Mouse (Mus musculus): ENCODE measurements around the gene Irf1.

Gene Irf1

DNA sequence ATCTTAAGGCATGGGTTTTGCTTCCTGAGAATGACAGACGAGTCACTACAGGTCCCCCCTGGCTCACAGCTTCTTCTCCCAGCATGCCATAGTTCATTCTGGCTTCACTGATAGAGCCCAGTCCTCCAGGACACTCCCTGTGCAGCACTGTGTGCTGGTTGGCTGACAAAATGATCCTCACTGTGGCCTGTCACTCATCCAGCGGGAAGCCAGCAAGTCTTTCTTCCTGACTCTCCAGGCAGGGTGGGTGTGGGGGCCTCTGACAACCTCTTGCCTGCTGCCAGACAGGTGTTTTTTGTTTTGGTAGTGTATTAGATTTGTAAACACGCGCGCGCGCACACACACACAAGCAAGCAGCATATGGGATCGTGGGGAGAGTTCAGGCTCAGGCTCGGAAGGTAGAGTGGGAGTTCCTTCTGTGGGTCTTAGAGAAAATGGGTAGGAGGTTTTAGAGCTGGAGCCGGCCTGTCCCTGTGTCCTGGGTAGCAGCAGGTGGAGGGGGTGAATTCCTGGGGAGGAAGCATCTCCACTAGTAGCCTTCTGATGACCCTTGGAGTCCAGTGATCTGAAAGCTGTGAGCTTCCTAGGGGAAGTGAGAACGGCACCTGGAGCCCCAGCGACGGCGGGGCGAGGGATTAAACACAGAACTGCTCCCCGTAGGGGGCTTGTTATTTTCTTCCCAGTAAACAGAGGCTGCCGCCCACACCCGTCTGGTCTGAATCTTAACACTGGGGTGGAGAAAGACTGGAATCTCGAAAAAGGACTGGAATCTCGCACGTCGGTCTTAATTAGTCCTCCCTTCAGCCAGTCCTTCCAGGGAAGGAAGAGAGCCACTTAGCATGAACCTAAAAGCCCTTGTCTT, 10.0 kb upstream of the Irf1 start:
- DNase-seq (ENCODE audit: extremely low spot score, low read depth, low spot score) = no peak

DNA sequence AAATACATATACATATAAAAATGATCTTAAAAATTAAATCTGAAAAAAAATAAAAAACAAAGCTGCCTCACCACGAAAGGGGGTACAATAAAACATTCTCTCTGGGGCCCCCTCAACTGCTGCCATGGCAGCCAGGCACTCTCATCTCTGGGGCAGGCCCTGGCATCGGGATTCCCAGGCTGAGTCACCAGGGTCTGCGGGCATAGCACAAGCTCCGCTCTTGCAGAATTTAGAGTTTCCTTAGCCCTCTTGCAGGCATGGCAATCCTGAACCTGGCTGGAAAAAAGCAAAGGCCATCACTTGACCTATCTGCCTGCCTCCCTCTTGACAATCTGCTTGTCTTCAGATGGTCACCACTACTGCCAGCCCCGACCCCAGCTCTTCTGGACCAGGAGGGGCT, 8.5 kb upstream of the Irf1 start:
- no peak for DNase-seq (ENCODE audit: extremely low spot score, low read depth, low spot score)

DNA sequence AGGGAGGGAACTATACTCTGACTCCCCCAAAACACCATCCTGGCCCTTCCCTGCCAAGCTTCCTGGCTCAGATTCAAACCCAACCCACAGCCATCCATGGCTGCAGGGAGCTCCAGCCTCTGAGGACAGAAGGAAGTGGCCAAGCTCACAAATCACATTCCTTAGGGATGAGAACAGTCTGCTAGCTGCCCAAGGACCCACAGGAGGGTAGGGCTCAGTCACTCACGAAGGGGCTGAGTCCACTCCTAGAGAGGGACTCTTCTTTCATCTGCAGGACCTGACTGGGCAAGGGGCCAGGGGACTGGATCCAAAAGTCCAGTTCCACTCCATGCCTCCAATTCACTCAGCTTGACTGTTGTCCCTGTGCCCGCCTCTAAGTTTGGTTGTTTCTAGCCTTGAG, 8.0 kb upstream of the Irf1 start:
- DNase-seq (ENCODE audit: extremely low spot score, low read depth, low spot score) = no peak

DNA sequence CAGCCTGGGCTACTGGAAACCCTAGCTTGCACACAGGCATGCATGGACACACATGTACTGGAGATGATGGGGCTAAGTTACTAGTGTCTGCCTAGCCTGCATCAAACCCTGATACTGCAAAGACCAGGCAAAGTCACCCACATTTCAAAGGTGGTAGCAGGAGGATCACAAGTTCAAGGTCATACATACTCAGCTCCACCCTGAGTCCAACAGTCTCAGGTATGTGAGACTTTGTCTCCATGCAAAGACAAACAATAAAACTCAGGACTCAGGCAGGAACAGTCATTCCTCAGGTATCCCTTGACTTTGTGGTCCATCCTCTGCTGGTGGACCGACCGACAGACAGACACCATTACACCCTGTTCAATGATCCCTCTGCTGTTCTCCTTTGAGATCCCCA, 7.4 kb upstream of the Irf1 start:
- no peak for DNase-seq (ENCODE audit: extremely low spot score, low read depth, low spot score)

DNA sequence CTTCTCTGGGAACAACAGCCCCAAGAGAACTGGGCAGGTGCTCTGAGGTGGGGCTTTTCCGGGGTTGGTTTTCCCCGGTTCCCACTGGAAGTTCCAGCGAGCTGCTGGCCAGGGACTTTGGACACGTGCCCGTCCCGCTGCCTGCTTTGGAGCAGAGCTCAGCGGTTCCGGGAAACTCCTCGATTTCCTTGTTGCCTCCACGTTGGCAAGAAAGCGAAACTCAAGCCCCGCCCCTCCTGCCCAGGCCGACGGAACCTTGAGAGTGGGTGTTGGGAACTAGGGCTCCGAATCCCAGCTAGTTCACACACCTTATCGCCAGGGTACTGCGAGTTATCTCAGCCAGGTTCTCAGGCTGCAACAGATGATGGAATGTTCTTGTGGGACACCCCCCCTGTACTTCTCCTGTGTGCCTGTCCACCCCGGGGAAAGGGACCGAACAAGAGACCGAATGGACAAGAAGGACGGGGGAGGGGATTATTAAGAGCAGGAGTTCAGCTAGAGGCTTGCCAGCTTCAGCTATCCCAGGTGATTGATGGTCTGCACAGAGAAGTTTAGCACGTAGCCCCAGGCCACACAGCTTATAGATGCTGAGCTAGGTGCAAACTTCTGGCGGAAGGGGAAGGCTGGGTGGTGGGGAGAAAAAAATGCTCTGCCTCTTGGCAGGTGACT, 6.9 kb upstream of the Irf1 start:
- DNase-seq (ENCODE audit: extremely low spot score, low read depth, low spot score) = no peak

DNA sequence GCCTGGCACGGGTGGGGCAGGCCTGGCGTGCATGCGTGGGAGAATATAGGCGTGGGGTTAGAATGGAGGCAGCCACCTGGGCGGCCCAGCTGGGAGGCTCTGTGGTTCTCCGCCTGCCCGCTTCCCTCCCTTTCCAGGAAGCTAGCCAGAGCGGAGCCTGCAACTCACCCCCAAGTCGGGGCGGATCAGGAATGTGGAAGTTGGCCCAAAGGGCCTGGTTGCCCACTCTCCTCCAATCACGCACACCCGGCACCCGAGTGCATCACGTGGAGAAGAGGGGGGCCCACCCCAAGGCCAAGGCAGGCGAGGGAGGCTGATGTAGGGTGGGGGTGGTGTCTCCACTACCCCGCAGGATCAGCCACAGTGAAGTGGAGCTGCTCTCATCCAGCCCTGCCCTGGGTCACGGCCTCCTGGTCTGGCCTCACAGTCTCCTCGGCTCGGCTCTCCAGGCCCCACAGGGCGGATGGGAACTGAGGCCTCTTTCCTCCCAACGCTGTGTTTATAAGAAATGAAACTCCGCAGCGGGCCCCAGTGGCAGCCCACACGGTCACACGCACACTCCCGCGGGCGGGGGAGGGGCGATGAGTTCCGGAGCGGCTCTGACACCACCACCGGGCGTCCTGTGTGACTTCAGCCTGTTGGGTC, 6.2 kb upstream of the Irf1 start:
- no peak for DNase-seq (ENCODE audit: extremely low spot score, low read depth, low spot score)

DNA sequence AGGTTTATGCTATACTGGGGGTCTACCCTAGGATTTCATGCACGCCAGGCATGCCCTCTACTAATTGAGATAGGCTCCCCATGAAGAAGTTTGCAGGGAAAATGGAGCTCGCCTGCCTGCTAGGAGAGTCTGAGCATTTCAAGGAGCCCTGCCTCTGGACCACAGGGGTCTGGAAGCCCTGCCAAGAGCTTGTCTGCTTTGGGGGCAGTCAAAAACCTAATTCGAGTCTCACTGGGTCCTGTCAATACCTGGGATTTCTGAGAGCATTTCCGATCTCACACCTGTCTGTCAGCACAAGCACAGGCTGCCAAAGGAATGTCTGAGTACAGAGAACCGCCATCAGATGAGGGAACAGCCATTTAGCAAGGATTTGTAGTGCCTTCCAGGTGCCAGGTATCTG, 5.2 kb upstream of the Irf1 start:
- DNase-seq (ENCODE audit: extremely low spot score, low read depth, low spot score) = no peak

DNA sequence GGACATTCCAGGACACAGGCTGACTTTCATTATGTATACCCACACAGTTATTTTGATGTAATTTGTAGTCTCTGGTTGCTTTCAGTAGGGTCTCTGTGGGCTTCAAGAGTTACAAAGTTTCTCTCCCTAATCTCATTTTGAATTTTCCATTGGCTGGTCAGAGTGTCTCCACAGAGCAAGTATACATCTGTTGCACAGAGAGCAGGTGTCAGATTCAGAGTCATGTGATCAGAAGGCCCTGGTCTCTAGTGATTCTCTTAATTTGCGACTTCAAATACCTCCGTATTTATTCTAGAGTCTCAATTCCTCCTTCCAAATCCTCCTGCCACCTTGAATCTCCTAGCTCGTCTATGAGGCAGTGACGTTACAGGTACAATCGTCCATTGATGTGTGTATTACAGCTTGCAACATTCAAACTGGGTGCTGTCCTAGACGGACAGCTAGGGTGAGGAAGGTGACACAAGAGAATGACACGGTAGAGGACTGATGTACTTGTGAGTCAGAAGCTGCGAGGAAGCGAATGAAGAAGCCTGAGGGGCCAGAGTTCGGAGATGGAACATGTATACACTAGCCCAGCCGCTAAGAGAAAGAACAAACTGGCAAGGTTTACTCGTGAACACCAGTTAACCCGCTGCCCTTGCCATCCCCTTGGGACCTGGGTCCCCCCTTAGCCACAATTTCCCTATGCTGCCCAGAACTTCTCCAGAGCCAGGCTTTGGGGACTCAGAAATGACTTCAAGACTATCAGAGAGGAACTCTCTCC, 1.2 kb upstream of the Irf1 start:
- no peak for DNase-seq (ENCODE audit: extremely low spot score, low read depth, low spot score)

DNA sequence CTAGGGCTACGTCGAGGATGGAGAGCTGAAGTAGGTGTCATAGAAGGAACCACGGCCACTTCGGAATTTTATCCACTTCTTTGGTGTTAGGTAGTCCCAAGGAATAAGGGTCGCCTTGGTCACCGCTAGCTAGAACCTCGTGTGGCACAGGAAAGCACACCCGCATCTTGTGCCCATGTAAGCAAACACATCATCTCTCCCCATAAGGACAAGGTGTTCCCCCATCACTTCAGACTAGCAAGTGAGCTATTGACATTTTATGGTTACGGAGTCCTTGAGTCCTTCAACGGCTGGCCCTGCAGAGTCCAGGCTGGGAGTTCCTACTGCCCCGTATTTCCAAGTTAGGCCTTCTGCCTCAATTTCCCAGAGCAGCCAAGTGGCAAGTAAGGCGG, 633 bp upstream of the Irf1 start:
- DNase-seq (ENCODE audit: extremely low spot score, low read depth, low spot score) = no peak

DNA sequence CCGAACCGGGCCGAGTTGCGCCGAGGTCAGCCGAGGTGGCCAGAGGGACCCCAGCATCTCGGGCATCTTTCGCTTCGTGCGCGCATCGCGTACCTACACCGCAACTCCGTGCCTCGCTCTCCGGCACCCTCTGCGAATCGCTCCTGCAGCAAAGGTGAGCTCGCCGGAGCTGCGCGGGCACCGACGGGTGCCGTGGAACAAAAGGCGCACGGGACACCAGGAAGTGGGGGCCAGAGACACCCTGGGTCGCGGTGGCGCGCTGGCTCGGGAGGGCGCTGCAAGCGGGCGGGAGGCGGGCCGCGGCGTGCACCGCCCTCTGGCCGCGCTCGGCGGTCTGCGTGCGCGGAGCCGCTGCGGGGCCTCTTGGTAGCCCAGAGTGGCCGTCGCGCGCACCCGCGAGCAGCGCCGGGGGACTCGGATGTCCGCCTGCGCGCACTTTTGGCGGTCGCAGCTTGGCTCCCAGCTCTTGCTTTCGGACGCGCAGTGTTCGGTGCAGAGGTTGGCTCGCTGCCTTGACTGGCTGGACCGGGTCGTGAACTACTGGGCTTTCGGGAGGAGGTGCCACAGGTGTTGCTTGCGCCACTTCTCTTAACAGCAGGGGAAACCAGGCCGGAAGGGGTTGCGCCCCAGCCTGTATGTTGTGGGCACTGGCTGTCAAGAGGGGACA, 444 bp downstream of the Irf1 start:
- no peak for DNase-seq (ENCODE audit: extremely low spot score, low read depth, low spot score)

DNA sequence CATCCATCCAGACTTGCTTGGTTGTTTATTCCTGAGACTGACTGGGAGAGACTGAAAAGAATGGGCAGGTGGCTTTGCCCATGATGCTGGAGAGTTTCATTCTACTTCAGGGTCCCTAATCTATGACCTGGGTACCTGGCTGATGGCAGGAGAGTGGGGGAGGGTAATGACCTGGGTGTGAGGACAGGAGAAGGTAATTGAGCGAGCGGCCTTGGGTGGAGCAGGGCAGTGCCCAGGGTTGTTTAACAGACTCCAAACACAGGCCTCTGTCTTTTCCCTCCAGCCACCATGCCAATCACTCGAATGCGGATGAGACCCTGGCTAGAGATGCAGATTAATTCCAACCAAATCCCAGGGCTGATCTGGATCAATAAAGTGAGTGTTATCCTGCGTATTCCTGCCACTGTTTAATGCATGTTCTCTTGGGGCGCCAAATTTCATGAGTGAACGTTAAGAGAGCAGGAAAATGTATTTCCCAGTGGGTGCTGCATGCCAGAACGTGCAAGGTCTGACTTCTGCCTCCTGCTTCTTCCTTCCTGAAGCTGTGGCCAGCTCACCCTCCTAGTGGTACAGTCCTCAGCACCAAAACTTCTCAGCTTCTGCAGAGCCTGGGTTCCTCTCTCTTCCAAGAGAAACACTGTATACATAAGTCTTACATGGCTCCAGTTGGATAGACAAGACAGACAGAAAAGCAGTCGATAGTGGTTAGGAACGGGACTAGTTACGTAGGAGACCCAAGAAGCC, 1.4 kb downstream of the Irf1 start:
- no peak for DNase-seq (ENCODE audit: extremely low spot score, low read depth, low spot score)

DNA sequence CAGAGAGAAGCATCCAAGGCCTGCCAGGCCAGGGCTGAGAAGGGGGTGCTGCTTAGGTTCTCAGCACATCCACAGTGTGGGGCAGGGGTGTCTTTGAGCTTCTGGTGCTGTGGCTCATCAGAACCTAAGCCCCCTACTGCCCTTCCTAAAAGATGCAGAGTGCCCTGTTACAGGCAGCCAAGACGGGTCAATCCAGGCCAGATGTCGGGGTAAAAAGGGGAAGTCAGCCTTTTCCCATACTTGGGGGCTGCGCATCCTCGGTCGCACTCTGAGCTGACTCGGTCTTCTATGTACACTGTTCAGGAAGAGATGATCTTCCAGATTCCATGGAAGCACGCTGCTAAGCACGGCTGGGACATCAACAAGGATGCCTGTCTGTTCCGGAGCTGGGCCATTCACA, 2.7 kb downstream of the Irf1 start:
- DNase-seq (ENCODE audit: extremely low spot score, low read depth, low spot score) = no peak

DNA sequence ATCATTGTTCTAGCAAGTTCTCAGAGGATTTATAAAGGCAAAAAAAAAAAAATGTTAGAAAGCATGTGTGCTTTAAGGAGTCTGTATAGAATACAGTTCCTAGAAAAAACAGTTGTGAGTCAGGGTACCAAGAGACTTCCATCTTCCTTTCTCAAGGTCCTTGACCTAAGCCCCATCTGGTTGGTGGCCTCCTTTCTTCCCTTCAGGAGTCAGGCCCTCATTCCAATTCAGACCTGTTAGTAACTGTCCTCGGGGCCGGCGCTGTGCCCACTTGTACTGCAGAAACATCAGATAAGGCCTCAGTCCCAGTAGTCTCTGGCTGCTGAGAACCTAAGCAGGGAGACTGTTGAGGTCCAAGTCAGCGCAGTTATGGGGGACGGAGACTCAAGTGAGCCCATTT, 3.3 kb downstream of the Irf1 start, which contains the start of gene Gm17334:
Gene Gm17334, minus strand, starts transcription at position 101 of the 400 bp plus-strand sequence.
- no peak for DNase-seq (ENCODE audit: extremely low spot score, low read depth, low spot score)

DNA sequence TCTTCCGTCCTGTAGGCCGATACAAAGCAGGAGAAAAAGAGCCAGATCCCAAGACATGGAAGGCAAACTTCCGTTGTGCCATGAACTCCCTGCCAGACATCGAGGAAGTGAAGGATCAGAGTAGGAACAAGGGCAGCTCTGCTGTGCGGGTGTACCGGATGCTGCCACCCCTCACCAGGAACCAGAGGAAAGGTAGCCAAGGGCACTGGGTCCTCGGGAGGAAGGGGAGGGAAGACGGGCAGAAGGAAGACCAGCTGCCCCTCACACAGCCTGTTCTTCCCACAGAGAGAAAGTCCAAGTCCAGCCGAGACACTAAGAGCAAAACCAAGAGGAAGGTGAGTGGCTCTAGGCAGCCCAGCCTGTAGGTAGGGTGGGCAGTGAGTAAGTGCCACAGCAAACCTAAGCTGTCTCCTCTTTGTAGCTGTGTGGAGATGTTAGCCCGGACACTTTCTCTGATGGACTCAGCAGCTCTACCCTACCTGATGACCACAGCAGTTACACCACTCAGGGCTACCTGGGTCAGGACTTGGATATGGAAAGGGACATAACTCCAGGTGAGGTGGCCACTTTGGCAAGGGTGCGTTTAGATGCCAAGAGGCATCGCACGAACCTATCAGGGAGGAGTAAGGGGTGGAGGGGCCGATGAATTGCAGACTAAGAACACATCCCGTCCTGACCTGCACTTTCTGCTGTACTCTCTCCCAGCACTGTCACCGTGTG, 4.0 kb downstream of the Irf1 start:
- no peak for DNase-seq (ENCODE audit: extremely low spot score, low read depth, low spot score)

DNA sequence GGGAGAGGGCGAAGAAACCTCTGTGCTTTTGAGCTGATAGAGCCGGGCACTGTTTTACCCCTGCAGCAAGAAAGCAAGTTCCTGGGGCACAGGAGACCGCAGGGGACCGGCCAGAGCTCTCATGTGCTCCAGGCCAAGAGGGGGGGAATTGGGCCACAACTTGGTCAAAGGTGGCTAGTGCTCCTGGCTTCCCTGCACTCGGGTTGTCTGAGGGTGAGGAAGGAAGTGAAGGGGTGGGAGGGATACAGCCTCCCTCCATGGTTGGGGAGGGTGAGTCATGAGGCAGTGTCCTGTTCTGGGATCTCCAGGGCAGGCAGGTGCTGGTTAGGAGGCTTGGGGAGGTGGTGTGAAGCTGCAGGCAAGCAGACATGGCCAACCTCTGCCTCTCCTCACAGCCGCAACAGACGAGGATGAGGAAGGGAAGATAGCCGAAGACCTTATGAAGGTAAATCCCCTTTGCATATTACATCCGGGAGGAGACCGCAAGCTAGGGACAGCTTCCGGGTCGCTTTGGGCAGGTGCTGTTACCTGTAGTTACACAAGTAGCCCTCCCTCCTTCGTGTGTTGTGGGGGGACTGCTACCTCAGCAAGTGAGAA, 4.9 kb downstream of the Irf1 start:
- DNase-seq (ENCODE audit: extremely low spot score, low read depth, low spot score) = no peak

DNA sequence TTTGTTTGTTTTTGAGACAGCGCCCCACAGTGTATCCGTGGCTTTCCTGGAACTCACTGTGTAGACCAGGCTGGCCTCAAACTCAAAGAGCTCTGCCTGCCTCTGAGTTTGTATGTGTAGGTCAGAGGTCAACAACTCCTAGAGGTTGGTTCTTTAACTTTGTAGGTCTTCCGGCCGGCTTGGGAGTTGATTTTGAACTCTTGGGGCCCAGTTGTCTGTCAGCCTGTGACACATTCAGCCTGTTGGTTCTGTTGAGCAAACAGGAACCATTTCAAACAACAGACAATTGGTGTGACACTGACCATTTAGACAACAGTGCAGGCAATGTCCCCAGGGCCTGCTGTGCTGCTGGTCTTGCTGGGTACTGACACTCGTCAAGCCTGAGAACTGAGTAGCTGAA, 7.9 kb downstream of the Irf1 start:
- no peak for DNase-seq (ENCODE audit: extremely low spot score, low read depth, low spot score)

DNA sequence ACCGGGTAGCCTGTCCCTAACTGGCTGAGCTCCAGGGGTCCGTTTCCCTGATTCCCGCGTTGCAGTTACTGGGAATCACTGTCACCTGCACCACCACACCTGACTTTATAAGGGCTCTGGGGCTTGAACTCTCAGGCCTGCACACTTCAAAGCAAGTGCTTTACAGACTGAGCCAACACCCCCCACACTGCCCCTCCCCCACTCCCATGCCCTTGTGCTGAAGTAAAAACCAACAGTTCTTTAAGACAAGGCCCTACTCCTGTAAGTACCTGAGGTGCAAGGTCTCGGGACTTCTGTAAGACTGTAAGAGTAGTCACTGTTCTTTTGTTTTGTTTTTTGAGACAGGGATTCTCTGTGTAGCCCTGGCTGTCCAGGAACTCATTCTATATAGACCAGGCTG, 8.6 kb downstream of the Irf1 start:
- DNase-seq (ENCODE audit: extremely low spot score, low read depth, low spot score) = no peak

DNA sequence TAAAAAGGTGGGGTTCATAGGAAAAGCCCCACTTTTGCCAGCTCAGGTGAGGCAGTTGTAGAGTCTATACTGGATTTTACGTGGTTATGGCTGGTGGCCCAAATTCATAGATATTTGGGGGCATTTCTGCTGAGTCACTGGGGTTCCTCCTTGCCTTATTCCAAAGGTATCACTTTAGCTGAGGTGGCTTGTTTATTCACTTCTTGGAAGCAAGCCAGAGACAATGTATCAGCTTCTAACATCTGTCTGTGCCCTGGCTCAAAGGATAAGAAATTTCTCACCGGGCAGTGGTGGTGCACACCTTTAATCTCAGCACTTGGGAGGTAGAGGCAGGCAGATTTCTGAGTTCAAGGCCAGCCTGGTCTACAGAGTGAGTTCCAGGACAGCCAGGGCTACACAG, 10.0 kb downstream of the Irf1 start:
- DNase-seq (ENCODE audit: extremely low spot score, low read depth, low spot score) = no peak

DNA sequence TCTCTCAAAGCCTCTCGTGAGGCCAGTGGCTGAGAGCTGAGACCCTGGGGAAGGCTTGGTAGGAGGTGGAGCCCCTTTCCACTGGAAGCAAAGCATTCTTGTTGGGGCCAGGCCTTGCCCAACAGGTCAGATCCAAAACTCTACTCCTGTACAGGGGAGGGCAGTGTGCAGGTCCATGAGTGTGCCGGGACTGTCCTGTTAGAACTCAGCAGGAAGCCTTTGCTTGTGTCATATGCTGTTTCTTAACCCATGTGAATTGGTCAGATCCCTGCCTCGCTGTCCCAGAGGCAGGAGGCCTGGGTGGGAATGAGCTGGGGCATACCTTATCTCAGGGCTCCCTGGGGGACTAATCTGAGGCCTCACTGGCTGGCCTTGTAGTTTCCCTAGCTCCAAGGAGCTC, 10.4 kb downstream of the Irf1 start:
- no peak for DNase-seq (ENCODE audit: extremely low spot score, low read depth, low spot score)

Data from hindlimb bud, embryonic 11.5 days (tissue).